Mouse (Mus musculus) limb, embryonic 14.5 days (tissue): ENCODE data around the gene Mindy4. TPM values are rescaled to one million over a fixed set of nuclear protein-coding genes. Genes with fewer than 3 reads are reported as not detected.

Source experiments
- ATAC-seq: fragments of 200-750 bp; cut with Nextera tagmentation; 2 replicates; pipeline ENCODE4 v1.8.0; 2017; ENCODE audit warnings: low read depth, moderate number of reproducible peaks, moderate TSS enrichment; ENCODE audit not compliant: low FRiP score
- DNase-seq: peaks from one replicate; pipeline ENCODE4 v3.0.0-alpha.2; 2015; ENCODE audit warnings: low spot score
- H3K27ac ChIP-seq: fragments of 300-500 bp; sonication (generic); replicated peaks from 2 replicates; pipeline ENCODE4 v1.5.1; 2014; ENCODE audit warnings: low read depth, mild to moderate bottlenecking, low read length, moderate library complexity, mixed read lengths
- H3K27me3 ChIP-seq: fragments of 300-500 bp; sonication (generic); 2 replicates; pipeline ENCODE4 v1.6.1; 2014; ENCODE audit warnings: low read length, mixed read lengths; ENCODE audit not compliant: control insufficient read depth, insufficient read depth
- H3K36me3 ChIP-seq: fragments of 300-500 bp; sonication (generic); 2 replicates; pipeline ENCODE4 v1.6.1; 2014; ENCODE audit warnings: mild to moderate bottlenecking, low read length, moderate library complexity, mixed read lengths; ENCODE audit not compliant: control insufficient read depth, insufficient read depth
- H3K4me1 ChIP-seq: fragments of 300-500 bp; sonication (generic); 2 replicates; pipeline ENCODE4 v1.6.1; 2014; ENCODE audit warnings: antibody characterized with exemption, low read length, mixed read lengths; ENCODE audit not compliant: control insufficient read depth, insufficient read depth
- H3K4me2 ChIP-seq: fragments of 300-500 bp; sonication (generic); replicated peaks from 2 replicates; pipeline ENCODE4 v1.6.1; 2014; ENCODE audit warnings: low read depth, mild to moderate bottlenecking, low read length, moderate library complexity; ENCODE audit not compliant: severe bottlenecking
- H3K4me3 ChIP-seq: fragments of 300-500 bp; sonication (generic); replicated peaks from 2 replicates; pipeline ENCODE4 v1.5.1; 2014; ENCODE audit warnings: low read length
- H3K9ac ChIP-seq: fragments of 300-500 bp; sonication (generic); 2 replicates; pipeline ENCODE4 v1.6.1; 2014; ENCODE audit warnings: mild to moderate bottlenecking, low read depth, low read length, moderate library complexity; ENCODE audit not compliant: severe bottlenecking
- H3K9me3 ChIP-seq: fragments of 300-500 bp; sonication (generic); 2 replicates; pipeline ENCODE4 v1.6.1; 2016; ENCODE audit warnings: low read length; ENCODE audit not compliant: control insufficient read depth
- POLR2A ChIP-seq: fragments of 200-500 bp; IDR thresholded peaks from 2 replicates; pipeline ENCODE4 v1.8.0; 2012; ENCODE audit warnings: inconsistent platforms, mild to moderate bottlenecking, moderate library complexity, borderline replicate concordance; ENCODE audit not compliant: insufficient read depth, insufficient read length; ENCODE audit errors: extremely low read depth
- WGBS: fragments of 180-500 bp; shearing (Covaris S2); extraction: QIAGEN DNeasy Blood & Tissue Kit; methylation state at CpG from one replicate; pipeline ENCODE4 v1.1.7; 2014; 5-methylcytosine and 5-hydroxymethylcytosine counted together
- polyA plus RNA-seq, 2 experiments: library from polyadenylated mRNA; depleted of rRNA in 1 of 2; stranded (reverse) in 1 of 2; unstranded in 1 of 2; fragments of >200 nt; fragmentation: Nextera tagmentation in 1 of 2; extraction: Ambion mirVana in 1 of 2; gene quantifications; 2 replicates each; pipeline versions ENCODE4 v1.2.1 to v1.2.3; 2012 to 2014

Mindy4 gene
- polyA plus RNA-seq, 2 experiments: 13.2 to 14.9 TPM

DNA sequence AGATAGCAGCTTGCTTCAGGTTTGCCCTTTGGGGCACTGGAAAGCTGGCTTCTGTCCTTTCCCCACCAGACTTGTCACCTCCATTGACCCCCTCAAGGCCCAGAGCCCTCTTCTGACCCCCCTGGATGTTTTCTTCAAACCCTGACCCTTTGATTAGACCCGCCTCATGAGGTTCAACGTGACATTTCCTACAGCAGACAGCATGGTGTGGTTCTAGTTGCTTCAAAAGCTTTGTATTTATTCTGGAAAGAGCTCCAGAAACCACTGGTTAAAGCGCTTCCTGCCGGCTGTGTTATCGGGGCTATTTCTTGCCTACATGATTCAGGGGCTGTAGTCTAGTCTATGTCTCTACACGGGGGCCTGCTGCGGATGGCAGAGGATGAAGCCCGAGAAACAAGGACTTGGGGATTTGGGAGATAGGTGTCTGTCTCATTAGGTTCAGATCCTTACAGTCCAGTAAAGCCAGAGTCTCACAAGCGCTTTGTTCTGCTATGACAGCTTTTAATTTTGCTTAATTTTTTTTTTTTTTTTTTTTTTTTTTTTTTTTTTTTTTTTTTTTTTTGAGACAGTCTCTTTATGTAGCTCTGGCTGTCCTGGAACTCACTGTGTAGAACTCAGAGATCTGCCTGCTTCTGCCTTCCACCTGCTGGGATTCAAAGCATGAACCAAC is 37.5 kb downstream of the Mindy4 start:
- 86% methylated on average over 9 of the region's 9 CpGs for WGBS
- Histone ChIP-seq H3K27ac (no peak overlapping the region), H3K4me3 (no peak overlapping the region)

DNA sequence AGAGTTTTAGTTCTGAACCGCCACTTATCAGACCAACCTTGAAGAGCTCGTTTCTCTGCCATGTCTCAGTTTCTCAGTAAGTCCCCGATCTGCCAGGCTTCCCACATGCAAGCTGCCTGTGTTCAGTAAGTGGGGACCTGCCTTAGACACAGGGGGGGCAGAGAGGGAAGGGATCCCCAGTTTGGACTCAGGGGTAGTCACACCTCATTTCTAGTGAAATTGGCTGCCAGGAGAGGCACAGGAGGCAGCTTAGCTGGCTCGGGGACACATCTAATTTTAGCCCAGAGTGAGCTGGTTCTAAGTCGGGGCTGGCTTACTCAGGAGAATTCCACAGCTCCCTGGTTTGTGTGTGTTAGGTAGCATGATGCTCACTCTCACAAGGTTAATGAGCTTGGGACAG is 38.3 kb downstream of the Mindy4 start:
- DNase-seq: no peak
- Histone ChIP-seq H3K27ac (peak overlapping the region; percentile 58), H3K9ac (no peak overlapping the region), H3K9me3 (no peaks in the 10 kb centered on the region), H3K4me3 (no peak overlapping the region), H3K27me3 (no peaks in the 10 kb centered on the region), H3K4me2 (no peak overlapping the region), H3K36me3 (peaks cover 20% of the 10 kb centered on the region), H3K4me1 (peaks cover 4% of the 10 kb centered on the region; the same call in 1 of the 2 replicates)
- TF ChIP-seq POLR2A: no peak
- no peak; the same call in 1 of the 2 replicates for ATAC-seq
- 52% methylated on average over 5 of the region's 5 CpGs for WGBS

More for the DNA sequence above, 37.5 kb downstream of the Mindy4 start:
- Histone ChIP-seq H3K9me3 (no peaks in the 10 kb centered on the region), H3K4me1 (peaks cover 4% of the 10 kb centered on the region; the same call in 1 of the 2 replicates), H3K9ac (no peak overlapping the region), H3K4me2 (no peak overlapping the region), H3K27me3 (no peaks in the 10 kb centered on the region), H3K36me3 (peaks cover 20% of the 10 kb centered on the region)
- DNase-seq: no peak
- ATAC-seq: no peak
- no peak for TF ChIP-seq POLR2A

DNA sequence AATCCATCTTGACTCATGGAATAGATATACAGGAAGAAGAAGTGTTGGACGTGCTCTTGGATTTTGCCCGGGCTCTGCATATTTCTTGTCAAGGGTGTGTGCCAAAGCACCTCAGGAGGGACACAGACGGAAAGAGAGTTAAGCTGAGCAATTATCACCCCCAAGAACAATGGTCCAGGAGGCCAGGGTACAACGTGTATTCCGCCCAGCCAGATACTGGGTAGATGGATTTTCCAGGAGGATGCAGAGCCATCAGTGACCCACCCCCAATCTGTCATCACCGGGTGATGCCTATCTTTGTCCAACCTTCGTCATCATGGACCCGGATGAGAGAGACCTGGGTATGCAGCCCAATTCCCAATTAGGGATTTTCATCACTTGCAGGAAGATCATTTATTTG is 42.5 kb downstream of the Mindy4 start:
- ATAC-seq: no peak
- H3K36me3 ChIP-seq: peaks cover 12% of the 10 kb centered on the region; the same call in 1 of the 2 replicates
- peaks cover 13% of the 10 kb centered on the region for H3K4me1 ChIP-seq
- no peak overlapping the region for H3K4me3 ChIP-seq
- no peak for DNase-seq
- no peaks in the 10 kb centered on the region for H3K9me3 ChIP-seq
- no peak overlapping the region for H3K27ac ChIP-seq
- no peak overlapping the region for H3K4me2 ChIP-seq
- WGBS: 85% methylated on average over 8 of the region's 8 CpGs
- TF ChIP-seq POLR2A: no peak
- no peak overlapping the region for H3K9ac ChIP-seq
- H3K27me3 ChIP-seq: no peaks in the 10 kb centered on the region

DNA sequence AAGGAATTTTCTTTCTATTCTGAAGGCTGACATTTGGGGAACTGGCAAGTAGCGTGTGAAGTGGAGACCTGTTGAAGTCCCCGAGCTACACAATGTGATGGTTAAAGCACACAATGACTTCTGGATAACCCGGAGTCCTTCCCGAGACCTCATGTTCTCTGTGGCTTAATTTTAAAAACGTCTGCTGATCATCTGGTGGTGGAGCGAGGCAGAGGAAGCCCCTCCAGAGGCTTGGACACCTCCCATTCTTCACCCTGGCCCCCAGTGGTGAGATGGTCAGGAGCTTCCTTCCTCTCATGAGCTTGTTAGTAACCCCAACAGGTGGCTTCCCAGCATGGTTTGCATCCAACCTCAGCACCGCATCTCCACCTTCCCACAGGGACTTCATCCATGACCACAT is 43.3 kb downstream of the Mindy4 start:
- peaks cover 12% of the 10 kb centered on the region; the same call in 1 of the 2 replicates for H3K36me3 ChIP-seq
- H3K27me3 ChIP-seq: no peaks in the 10 kb centered on the region
- no peak overlapping the region for H3K27ac ChIP-seq
- no peak overlapping the region for H3K4me2 ChIP-seq
- TF ChIP-seq POLR2A: no peak
- no peak overlapping the region for H3K4me3 ChIP-seq
- no peak overlapping the region for H3K9ac ChIP-seq
- H3K9me3 ChIP-seq: no peaks in the 10 kb centered on the region
- 87% methylated on average over 7 of the region's 7 CpGs for WGBS
- ATAC-seq (no peak), DNase-seq (no peak)
- H3K4me1 ChIP-seq: peaks cover 14% of the 10 kb centered on the region

DNA sequence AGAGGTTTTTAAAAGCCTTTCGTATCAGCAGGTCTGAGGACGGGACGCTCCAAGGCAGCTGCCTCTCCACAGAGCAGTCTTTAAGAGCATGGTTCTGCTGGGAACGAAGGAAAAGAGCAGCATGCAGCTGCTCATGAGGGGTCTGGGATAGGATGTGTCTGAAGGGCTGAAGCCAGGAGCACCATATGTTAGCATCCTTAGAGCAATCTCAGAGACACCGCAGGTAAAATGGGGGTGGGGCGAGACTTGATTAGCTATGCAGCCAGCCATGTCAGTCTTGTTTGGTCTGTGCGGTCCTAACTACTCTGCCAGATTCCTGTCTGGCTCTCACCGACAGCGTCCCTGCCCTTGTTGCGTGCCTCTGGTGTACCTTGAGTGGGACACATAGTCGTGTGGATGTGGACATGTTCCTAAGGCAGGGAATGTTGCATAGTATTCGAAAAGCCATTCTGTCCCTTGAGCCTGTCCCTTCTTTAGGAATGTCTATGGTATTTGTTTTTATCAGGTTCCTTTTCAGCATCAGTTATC is 43.8 kb downstream of the Mindy4 start:
- Histone ChIP-seq H3K9me3 (no peaks in the 10 kb centered on the region), H3K4me3 (no peak overlapping the region), H3K27me3 (no peaks in the 10 kb centered on the region), H3K4me1 (peaks cover 13% of the 10 kb centered on the region), H3K36me3 (peaks cover 12% of the 10 kb centered on the region; the same call in 1 of the 2 replicates), H3K9ac (no peak overlapping the region), H3K4me2 (no peak overlapping the region), H3K27ac (no peak overlapping the region)
- no peak for DNase-seq
- no peak for TF ChIP-seq POLR2A
- 78% methylated on average over 12 of the region's 12 CpGs for WGBS
- no peak for ATAC-seq

DNA sequence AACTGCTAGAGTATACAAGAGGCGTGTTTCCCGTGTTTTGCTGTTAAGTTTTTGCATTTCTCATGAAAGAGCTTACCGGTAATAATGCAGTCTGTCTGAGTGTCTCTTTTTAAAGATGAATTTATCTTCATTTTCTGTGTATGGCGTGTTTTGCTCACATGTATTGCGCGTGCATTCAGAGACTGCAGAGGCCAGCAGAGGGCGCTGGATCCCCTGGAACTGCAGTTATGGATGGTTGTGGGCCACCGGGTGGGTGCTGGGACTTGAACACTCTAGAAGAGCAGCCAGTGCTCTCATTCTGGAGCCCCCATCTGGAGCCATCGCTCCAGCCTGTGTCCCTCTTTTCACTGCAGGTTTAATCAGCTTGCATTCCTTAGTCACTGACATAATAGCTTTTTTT is 46.1 kb downstream of the Mindy4 start:
- no peak for TF ChIP-seq POLR2A
- H3K4me2 ChIP-seq: no peak overlapping the region
- no peaks in the 10 kb centered on the region for H3K9me3 ChIP-seq
- no peak for ATAC-seq
- no peak overlapping the region for H3K9ac ChIP-seq
- WGBS: 89% methylated on average over 9 of the region's 9 CpGs
- peaks cover 13% of the 10 kb centered on the region for H3K4me1 ChIP-seq
- H3K27me3 ChIP-seq: no peaks in the 10 kb centered on the region
- DNase-seq: no peak
- peaks cover 4% of the 10 kb centered on the region; the same call in 1 of the 2 replicates for H3K36me3 ChIP-seq
- no peak overlapping the region for H3K27ac ChIP-seq
- no peak overlapping the region for H3K4me3 ChIP-seq
